Mouse (Mus musculus): Measurements from ENCODE around the gene Rasgrp2.

Gene Rasgrp2

GRCm38 (mm10) chr19:6399285-6400095 is at the start of gene Rasgrp2:
Gene Rasgrp2 (plus strand): TSS chr19:6399340.
- no peak for DNase-seq (ENCODE audit: extremely low read depth, low read depth, low spot score)

- DNase-seq (ENCODE audit: extremely low read depth, low read depth, low spot score), result no peak
Measured at GRCm38 (mm10) chr19:6351431-6352106, 47.6 kb upstream of the Rasgrp2 start.

DNA sequence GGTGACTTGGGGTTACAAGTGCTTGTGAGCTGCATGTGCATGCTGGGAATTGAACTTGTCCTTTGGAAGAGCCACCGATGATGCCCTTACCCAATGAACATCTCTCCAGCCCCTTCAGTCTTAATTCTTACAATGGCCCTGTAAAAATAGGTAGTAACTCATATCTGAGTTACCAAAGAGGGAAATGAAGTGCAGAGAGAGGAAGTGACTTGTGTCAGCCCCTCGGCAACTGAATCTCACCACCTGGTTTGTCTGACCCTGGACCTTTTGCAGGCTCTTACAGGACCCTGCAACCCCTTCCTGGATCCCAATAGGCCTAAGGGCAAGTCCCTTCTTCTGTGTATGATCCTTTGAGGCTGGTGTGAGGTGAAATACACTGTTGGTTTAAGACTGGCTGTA is 47.0 kb upstream of the Rasgrp2 start:
- no peak for DNase-seq (ENCODE audit: extremely low read depth, low read depth, low spot score)

GRCm38 (mm10) chr19:6354030-6354429 is 45.1 kb upstream of the Rasgrp2 start:
- DNase-seq (ENCODE audit: extremely low read depth, low read depth, low spot score), result no peak

DNA sequence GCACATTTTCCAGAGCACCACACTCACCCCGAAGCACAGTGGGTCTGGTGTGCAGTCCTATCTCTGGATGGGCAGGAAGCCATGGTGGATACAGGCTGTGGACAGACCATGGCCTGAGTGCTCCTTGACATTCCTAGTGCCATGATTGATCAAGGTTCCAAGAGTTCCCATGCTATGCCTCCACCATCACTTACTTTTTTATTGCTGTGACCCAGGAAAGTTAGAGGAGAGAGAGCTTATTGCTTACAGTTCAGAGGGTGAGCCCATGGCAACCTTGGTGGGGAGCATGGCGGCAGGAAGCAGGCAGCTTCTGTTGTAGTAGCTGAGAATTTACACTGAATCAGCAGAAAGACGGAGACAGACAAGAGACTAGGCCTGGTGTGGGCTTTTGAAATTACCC is 37.8 kb upstream of the Rasgrp2 start:
- DNase-seq (ENCODE audit: extremely low read depth, low read depth, low spot score), result no peak

- DNase-seq (ENCODE audit: extremely low read depth, low read depth, low spot score), result no peak
Measured at GRCm38 (mm10) chr19:6363091-6363410, 36.1 kb upstream of the Rasgrp2 start.

DNA sequence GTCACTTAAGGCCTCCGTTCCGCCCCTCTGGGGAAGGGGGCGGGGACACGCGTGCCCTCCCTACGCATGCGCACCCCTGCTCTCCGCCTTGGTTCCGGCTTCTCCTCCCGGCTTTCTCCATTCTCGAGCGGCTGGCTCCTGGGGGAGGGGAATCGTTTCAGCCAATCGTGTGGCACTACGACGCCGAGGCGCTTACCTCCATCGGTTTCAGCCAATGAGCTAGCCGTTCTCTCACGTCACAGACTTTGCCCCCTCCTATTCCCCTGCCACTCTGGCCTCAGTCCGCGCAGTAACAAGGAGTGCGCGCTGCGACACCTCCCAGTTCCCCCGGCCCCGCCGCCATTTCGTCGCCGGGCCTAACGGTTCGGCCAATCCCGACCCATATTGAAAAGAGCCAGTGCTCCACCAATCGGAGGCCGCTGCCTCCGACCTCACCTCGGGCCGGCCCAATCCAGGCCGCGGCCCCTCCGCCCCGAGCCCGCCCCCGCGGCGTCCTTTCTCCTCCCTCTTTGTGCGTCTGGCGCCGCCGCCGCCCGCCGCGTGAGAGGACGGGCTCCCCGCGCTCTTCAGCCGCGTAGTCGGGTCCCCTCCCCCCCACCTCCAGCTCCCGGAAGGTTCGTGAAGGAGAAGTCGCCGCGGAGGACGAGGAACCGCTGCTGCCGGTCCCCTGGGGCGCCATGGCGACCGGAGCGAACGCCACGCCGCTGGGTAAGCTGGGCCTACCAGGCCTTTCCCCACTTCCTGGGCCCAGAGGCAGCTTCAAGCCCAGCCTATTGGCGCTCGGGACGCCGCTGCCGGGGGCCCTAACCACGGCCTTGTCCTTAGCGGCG is 35.5 kb upstream of the Rasgrp2 start, which contains the start of gene Sf1:
Gene Sf1, plus strand, starts transcription at position 280 of the 830 bp plus-strand sequence.
- DNase-seq (ENCODE audit: extremely low read depth, low read depth, low spot score), result peak; percentile 90

DNA sequence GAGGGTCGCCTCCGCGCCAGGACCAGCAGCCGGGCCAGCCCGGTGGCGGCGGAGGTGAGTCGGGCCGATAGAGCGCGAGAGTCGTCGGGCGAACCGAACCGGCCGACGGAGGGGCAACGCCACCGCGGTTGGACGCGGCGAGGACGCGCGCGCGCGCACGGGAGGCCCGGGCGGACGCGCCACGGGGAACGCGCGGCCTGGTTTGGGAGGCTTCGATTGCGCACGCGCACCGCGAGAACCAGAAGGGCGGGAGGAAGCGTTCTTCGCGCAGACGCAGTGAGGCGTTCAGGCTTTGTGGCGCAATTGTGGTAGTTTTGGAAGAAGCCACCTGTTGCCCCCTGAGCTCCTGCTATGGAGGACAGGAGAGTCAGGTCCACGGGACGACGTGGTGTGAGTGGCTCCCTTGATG is 34.8 kb upstream of the Rasgrp2 start:
- no peak for DNase-seq (ENCODE audit: extremely low read depth, low read depth, low spot score)

GRCm38 (mm10) chr19:6364842-6365241 is 34.3 kb upstream of the Rasgrp2 start:
- DNase-seq (ENCODE audit: extremely low read depth, low read depth, low spot score), result no peak

GRCm38 (mm10) chr19:6370175-6370574 is 29.0 kb upstream of the Rasgrp2 start:
- no peak for DNase-seq (ENCODE audit: extremely low read depth, low read depth, low spot score)

- no peak for DNase-seq (ENCODE audit: extremely low read depth, low read depth, low spot score)
Measured at GRCm38 (mm10) chr19:6372433-6372832, 26.7 kb upstream of the Rasgrp2 start.

DNA sequence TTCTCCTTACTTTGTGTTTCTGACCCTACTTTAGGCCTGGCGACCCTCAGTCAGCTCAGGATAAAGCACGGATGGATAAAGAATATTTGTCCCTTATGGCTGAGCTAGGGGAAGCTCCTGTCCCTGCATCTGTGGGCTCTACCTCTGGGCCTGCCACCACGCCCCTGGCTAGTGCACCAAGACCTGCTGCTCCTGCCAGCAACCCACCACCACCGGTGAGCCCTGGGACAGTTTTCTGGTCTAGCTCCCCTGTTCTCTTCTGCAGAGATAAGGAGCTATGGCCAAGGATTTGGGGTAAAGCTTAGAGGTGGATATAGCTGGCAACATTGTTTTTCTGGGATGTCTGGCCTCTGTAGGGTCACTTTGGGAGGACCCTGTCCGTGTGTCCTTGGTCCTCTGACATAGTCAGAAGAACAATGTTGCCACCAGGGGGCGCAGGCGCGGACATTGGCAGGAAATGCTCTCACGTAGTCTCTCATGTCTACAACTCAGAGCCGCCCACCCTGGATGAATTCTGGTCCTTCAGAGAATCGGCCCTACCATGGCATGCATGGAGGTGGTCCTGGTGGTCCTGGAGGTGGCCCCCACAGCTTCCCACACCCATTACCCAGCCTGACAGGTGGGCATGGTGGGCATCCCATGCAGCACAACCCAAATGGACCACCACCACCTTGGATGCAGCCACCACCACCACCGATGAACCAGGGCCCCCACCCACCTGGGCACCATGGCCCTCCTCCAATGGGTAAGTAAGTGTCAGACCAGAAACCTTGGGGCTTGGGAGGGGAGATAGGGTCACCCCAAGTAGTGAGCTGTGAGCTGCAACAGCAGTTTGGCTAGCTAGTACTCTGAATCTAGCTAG is 25.4 kb upstream of the Rasgrp2 start:
- no peak for DNase-seq (ENCODE audit: extremely low read depth, low read depth, low spot score)

DNA sequence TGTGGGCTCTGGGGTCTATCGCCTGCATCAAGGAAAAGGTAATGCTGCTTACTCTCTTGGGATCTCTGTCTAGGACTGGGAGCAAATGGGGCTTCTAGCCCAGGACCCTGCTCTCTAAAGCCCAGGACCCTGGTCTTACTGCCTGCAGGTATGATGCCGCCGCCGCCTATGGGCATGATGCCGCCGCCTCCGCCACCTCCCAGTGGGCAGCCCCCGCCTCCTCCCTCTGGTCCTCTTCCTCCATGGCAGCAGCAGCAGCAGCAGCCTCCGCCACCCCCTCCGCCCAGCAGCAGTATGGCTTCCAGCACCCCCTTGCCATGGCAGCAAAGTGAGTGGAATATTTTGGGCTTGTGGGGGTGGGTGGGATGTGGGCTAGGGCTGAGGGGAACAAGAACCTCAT is 24.6 kb upstream of the Rasgrp2 start:
- no peak for DNase-seq (ENCODE audit: extremely low read depth, low read depth, low spot score)

DNA sequence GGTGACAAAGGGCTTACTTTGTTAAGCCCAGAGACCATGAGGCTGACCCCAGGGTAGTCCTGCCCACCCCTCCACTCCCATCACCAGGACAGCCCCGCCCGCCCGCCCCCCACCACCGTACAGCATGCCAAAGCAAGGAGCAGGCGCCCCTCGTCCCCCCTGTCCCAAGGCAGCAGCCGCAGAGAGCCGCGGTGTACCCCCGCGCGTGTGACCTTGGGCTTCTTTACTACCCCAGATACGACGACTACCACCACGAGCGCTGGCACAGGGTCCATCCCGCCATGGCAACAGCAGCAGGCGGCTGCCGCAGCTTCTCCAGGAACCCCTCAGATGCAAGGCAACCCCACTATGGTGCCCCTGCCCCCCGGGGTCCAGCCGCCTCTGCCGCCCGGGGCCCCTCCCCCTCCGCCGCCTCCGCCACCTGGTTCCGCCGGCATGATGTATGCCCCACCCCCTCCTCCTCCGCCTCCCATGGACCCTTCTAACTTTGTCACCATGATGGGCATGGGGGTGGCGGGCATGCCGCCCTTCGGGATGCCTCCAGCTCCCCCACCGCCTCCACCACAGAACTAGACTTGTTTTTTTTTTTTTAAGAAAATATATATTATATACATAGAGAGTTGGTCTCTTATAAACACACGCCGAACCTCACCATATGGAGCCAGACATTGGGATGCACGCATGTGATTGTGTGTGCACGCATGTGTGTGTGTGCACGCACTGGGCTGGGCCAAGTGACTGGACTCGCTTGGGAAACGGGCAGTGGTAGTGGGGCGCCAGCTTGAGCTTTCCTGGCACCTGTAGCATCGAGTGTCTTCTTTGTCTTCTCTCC is 23.5 kb upstream of the Rasgrp2 start:
- DNase-seq (ENCODE audit: extremely low read depth, low read depth, low spot score), result no peak

DNA sequence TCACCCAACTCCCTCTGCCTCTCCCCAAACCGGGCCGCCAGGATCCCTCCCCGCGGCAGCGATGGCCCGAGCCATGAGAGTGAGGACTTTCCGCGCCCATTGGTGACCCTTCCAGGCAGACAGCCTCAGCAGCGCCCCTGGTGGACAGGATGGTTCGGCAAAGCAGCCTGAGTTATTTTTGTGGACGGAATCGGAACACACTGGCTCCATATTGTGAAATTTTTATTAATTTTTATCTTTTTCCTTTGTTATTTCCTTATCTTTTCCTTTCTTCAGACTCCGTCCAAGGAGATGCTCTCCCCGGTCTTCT is 22.9 kb upstream of the Rasgrp2 start:
- no peak for DNase-seq (ENCODE audit: extremely low read depth, low read depth, low spot score)

- no peak for DNase-seq (ENCODE audit: extremely low read depth, low read depth, low spot score)
Measured at GRCm38 (mm10) chr19:6376643-6377042, 22.5 kb upstream of the Rasgrp2 start.

DNA sequence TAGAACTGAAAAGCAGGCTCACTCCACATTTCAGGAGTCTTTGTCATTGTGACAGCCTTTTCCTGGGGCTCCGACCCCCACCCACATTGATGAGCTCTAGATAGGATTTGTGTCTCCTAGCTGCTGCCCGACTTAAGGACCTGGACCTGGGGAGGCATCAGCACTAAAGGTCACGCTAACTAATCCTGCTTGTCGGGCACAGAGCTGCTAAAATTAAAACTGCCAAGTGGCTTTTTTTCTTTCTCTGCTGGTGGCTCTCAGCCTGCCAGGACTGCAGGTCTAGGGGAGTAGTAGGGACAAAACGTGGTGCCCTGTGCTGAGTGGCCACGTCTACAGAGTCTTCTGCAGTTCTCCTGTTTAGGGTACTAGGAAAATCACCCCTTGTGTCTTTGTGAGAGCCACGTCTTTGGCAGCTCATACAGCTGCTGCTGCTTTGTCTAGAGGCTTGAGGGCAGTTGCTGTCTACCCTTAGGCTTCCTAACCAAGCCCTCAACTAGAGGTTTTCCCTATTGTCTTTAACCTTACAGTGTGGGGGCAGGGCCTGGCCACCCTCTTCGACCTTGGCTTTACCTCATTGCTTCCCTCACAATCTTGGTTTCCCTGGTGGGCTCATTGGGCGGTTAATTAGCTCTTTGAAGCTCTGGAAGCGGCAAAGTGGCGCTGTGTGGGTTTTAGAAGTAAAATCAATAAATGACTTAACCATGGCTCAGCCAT is 21.7 kb upstream of the Rasgrp2 start:
- DNase-seq (ENCODE audit: extremely low read depth, low read depth, low spot score), result no peak

GRCm38 (mm10) chr19:6380411-6381166 is 18.6 kb upstream of the Rasgrp2 start:
- no peak for DNase-seq (ENCODE audit: extremely low read depth, low read depth, low spot score)

- no peak for DNase-seq (ENCODE audit: extremely low read depth, low read depth, low spot score)
Measured at GRCm38 (mm10) chr19:6381238-6381637, 17.9 kb upstream of the Rasgrp2 start.
